Mouse (Mus musculus): ENCODE data around the gene Mrpl51.

GRCm38 (mm10) chr6:125166861-125167650 lies 24.5 kb upstream of the Mrpl51 start:
- TF ChIP-seq CTCF (IDR thresholded peaks at IDR 0.05; ENCODE audit: low read depth) (no peak), EP300 (IDR thresholded peaks at IDR 0.05; ENCODE audit: low read depth) (no peak)
